Mouse (Mus musculus) liver, postnatal 0 days (tissue): Measurements from ENCODE around the gene Bdh2.

Experiments
- CTCF ChIP-seq: sonication (generic); IDR thresholded peaks from 2 replicates; pipeline ENCODE4 v1.5.1; 2016; ENCODE audit warnings: antibody characterized with exemption, low read depth
- EP300 ChIP-seq: IDR thresholded peaks from 2 replicates; pipeline ENCODE4 v1.6.1; 2016; ENCODE audit warnings: antibody characterized with exemption, low read depth, mild to moderate bottlenecking

- TF ChIP-seq EP300: no peak
- TF ChIP-seq CTCF: no peak
These were observed 34.9 kb downstream of the Bdh2 start for GRCm38 (mm10) chr3:135315720-135316425.
